Mouse (Mus musculus): Measurements from ENCODE around the gene Slc25a5.
"Not testable (repeated sequence)": the region's sequence is repeated elsewhere in the genome, so short reads cannot be mapped to it uniquely, and the experiment has no call there.

The Slc25a5 gene

DNA sequence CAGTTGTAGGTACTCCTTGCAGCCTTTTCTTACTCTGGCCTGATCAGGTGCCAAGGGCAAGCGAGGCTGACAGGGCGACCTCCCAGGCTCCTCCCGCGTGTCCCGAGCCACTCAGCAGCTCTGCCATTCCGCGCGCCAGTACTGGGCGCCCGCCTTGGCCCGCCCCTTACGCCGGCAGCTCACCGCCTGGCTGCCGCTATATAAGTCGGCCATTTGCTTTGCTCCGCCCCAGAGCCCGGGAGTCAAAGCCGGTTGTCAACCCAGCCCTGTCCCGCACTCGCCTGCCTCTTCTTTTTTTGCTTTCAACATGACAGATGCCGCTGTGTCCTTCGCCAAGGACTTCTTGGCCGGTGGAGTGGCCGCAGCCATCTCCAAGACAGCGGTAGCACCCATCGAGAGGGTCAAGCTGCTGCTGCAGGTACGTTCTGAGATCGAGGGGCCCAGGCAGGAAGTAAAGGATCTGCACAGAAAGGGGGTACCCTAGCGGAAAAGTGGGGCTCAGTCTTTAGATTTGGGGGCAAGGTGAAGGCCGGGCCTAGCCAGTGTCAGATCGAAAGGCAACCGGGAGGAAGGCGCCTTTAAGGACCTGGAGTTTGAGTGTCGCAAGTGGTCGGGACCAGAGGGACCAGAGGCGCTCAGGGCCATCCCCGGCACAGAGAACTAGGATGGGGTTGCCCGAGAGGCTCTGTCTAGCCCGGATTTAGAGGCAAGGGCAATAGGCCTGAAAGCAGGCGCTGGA lies at the start of gene Slc25a5:
Slc25a5 (plus strand) TSS at position 228 of the 739 bp plus-strand sequence.
- peak; percentile 77 to 83 for DNase-seq

DNA sequence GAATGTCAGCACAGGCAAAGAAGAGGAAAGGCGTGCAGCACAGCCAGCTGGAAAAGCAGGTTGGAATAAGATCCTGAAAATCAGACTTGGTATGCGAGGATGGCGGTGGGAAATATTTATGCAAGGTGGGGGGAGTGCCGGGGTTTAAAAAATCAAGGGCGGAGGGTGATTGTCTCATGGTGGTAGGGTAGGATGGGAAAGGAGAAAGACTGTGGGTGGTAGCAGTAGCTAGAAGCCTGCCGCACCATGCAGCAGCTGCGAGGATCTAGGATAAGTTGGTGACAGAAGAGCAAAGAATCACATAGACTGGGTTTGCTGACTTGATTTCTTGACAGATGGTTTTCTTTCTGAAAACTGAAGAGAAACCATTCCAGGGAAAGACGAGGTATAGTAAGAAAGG lies 48.7 kb upstream of the Slc25a5 start:
- no peak for DNase-seq

DNA sequence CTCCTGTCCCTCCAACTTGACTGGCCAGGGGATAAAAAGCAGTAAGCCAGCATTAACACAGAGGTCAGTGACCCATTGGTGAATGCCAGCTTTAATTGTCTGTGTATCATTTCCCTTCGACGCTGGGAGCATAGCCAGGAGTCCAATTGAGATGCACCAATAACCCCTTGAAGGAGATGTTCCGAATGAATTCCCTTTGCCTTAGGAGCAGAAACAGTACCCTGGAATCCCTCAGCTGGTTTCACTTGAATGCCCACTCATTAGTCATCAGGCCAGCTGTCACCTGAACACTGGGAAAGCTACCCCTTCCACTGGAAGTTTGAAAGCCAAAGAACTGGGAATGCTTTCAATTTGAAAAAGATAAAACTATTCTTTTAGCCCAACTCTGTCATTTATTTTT lies 46.9 kb upstream of the Slc25a5 start:
- no peak for DNase-seq

DNA sequence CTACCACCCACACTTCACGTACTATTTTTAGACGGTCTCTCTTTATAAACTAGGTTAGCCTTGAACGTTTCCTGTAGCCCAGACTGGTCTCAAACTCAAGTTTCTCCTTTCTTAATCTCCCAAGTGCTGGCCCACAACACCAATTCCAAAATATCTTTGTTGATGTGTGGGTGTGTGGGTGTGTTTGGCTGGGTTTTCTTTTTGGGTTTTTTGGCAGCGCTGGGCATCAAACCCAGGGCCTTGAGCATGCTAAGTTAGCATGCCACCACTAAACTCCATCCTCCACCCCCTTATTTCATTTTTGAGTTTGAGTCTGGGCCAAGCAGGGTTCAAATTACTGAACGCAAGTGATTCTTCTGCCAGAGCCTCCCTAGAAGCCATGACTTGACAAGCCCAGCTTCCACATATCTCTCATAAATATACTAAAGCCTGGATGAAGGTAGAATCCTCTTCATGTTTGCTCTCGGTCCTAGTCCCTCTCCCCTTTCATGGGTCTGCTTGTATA lies 46.1 kb upstream of the Slc25a5 start:
- DNase-seq: no peak

DNA sequence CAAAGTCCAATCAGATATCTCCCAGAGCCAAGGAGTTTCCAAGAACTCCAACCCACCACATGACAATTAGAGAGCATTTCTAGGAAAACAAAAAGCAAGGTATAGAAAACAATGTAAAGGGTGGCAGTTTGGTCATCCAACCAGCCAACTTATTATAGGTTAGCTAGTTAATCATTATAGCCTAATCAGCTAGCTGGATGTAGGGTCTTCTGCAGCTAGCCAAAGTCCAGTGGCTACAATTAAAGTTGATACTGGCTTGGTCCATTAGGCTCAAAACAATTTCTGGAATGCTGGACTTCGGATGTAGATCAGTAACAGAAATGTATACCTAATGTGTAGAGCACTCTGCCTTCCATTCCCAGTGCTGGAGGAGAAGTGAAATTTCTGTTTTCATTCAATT lies 44.9 kb upstream of the Slc25a5 start:
- DNase-seq: no peak

DNA sequence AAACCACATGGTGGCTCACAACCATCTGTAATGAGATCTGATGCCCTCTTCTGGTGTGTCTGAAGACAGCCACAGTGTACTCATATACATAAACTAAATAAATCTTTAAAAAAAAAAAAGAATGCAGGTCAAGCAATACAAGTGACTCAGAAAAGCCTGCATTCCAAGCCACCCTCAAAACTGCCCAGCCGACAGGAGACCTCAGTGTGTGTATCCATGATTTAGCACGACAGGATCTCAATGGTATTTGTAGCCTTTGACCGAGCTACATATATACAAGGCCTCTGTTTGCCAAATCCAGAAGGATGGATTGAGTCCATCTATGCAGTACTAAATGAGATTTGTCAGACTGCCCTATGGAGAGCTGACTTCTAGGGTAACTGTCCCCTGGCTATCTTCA lies 42.9 kb upstream of the Slc25a5 start:
- no peak for DNase-seq

DNA sequence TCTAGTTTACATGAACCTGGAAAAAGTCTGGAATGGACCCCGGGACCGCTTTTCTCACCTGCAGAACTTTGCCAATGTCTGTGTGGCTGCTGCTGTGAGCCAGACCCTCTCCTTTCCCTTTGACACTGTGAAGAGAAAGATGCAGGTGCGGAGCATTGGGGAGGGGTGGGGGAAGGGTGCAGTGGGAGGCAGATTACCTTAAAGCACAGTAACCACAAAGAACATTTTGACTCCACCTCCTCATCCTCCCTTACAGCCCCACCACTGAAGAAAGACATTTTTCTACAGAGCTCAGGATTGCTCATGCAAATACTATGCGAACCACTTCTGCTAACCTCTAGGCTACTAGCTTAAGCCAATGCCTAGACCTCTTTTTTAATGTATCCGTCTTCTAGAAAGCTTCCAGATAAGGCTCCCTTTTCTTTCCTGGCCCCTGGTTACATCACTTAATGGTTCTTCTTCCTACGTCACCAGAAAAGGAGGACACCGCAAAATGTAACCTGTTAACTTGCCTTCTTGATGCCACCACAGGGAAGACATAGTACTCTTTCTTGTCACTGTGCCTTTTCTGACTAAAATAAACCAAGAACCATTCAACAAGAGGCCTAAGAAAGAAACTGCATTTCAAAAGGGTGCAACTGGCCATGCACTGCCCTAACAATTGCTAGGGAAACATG lies 37.5 kb upstream of the Slc25a5 start:
- peak; percentile 56 to 66 for DNase-seq

DNA sequence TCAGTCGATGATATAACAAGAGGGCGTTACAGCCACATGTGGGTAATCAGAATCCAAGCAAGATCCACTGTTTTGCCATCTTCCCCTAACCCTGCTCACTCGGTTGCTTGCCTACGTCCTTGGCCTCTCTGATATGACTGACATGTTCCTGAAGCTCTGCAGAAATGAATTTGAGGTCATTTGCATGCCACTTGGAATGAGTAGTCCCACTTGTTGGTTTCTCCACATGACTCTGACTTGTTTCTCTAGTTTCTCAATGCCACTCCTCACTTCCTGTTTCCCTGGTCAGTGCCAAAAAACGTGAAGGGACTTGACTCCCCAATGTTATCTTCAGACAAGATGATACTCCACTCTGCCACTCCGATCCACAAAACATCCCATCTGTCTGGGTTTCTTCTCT lies 36.9 kb upstream of the Slc25a5 start:
- DNase-seq: no peak

DNA sequence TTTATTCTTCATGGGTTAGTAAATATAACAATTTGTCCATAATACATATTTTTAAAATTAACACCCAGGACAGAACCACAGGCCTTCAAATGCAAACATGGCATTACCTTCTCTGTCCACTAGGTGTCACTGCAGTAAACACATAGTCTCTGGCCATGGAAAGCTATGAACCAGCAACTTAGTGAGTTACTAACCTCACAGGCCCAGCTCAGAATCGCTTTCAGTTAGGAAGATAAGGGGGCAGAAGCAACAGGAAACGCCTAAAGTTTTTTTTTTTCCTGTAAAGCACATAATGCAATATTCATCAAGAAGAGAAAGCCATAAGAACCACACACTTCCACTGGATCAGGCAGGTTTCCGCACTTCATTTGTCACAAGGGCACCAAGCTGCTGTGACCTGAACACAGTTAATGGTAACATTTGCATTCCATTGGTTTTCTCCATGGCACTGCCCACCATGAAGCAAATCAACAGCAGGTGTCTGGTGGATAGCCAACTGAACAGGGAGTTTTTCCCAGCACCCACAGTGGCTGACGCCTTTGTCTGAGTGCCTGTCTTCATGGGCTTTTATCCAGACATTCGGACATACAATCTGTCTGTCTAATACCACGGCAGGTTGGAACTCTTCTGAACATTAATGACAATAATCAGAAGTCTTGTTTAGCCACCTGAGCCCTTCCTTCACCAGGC lies 34.4 kb upstream of the Slc25a5 start:
- DNase-seq: peak in 1 of 2 experiments; percentile 22

DNA sequence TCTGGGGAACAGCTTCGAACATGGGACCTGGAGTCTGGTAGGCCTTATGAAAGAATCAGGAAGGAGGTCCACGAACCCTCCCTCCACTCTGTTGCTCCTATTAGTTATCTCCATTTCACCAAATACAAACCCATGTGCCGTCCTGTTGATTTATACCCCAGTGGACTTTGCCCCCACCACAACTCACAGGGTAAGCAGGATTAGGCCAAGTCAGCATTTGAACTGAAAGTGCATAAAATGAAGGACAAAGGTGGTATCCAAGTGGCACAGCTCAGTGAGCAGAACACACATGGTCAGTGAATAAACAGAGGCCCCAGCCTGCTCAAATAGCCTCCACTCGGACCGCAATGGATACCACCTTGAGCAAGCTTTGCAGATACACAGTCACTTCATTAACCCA lies 33.2 kb upstream of the Slc25a5 start:
- no peak for DNase-seq

DNA sequence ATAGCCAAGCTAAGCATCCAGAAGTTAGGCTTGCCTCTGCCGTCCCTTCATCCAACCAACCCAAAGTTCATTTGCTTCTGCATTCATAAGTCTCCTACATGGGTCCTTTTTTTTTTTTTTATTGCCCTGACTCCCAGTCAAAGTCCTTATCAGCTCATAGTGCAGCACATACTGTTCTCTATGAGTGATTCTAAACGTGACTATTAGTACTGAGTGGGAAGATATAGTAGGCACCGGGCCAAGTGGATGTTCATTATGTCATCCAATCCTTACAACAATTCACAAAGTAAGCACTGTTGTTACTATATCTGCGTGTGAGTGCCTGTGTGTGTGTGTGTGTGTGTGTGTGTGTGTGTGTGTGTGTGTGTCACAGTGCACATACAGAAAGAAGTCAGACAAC lies 32.6 kb upstream of the Slc25a5 start:
- DNase-seq: no peak

DNA sequence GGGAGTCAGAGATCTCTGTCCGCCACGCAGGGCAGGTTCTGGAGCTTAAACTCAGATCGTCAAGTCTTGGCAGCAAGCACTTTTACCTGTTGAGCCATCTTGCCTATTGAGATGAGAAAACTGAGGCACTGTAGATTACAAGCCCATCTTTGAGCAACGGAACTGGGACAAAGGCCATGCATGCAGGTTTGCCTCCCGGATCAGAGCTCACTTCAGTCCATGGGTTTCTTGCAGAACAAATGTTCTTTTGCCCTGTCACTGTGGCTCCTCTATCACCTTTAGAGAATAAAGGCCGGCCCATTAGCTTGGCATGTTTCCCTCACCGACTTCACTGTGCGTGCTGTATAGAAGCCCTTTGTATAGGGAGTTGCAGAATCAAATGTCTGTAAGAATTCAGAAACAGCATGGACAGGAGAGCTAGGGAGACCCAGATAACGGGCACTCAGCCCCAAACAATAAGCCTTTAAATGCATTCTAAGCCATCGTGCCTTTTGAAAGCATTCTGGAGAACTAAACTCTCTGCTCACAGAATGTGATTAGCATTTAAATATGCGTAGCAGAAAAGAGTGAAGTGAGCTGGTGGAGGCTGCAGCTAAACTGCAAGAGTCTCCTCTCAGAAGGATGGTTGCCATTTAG lies 32.0 kb upstream of the Slc25a5 start:
- no peak for DNase-seq

DNA sequence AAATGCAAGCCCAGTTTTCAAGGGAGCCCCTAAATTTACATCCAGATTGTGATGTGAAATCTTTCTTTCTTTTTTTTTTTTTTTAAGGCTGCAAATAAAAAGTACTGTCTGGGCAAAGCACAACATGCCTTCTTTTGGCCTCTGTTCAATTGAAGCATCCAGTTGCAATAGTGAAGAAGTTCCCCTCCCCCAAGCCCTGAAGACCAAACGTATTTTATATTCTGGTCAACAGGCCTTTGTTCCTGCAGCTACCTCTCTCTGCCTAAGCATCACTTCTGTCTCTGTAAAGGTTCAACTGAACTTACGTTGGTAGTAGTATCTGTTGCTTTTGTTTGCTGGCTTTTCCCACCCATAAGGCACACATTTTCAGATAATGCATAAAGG lies 31.5 kb upstream of the Slc25a5 start:
- DNase-seq: no peak

DNA sequence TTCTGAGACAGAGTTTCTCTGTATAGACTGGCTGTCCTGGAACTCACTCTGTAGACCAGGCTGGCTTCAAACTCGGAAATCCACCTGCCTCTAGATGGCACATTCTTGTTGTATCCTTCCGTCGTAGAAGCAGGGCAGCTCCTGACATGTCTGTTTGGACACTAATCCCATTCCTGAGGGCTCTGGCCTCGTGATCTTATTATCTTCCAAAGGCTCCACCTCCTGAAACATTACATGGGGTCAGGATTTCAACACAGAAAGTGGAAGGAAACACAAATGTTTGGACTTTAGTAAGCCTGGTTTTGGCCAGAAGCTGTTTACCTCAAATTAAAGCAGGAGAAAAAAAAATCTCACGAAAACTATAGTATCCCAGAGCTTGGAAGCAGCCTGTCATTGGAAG lies 28.1 kb upstream of the Slc25a5 start:
- DNase-seq: no peak

DNA sequence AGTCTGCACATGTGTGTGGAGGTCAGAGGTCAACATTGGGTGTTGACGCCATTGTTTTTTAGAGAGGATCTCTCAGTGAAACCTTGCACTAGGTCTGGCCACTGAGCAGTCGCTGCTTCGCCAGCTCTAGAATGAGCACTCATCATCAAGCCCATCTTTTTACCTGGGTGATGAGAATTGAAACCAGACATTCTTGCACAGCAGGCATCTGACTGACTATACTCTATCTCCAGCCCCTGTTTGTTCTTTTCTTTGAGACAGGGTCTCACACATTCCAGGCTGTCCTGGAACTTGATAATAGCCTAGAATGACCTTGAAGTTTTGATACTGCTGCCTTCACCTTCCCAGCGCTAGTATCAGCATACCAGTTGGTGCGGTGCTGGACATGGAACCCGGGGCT lies 22.9 kb upstream of the Slc25a5 start:
- no peak for DNase-seq

DNA sequence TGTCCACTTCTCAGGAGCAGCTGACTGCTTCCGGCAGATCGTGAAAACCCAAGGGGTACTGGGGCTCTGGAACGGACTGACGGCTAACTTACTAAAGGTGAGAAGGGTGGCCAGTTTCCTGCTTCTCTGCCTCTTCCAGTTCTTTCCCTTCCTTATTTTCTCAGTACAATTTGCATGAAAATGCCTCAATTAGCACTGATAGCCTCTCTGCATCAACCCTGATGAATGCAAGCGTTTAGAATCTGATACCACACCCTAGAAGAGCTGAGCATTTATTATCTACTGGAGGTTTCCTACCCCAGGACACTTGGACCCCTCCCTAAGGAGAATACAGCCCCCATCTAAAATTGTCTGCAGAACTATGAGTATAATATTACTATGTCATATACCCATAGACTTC lies 19.9 kb upstream of the Slc25a5 start:
- no peak for DNase-seq

DNA sequence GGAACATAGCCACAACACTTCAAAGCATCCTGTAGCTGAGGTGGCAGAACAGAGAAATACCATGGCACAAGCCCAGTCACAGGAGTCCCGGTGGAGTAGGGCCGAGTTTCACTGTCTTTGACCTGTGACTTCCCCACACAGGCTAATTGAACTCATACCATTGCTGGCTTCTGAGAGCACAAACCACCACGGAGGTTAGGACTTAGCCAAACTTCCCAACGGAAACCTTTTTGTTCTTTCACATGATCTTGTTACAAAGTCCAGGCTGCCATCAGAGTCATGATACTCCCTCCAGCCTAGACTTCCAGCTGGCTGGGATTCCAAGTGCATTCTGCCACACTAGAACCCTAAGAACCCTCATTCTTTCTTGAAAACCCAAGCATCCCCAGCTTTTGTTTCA lies 17.8 kb upstream of the Slc25a5 start:
- DNase-seq: no peak

DNA sequence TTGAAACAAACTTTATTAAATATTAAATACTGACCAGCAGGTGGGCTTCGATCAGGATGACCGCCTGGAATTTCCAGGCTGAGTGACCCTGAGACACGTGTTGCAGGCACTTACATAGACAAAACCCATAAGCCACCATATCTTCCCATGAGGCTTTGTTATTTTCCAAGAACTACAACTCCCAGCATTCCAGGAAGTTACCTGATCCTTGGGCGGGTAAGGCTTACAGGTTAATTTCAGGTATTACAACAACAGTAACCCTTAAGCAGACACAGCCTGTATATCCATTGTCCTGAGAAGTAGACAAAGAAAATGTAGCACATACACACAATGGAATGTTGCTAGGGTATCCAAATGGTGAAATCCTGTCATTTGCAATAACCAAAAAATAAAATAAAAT lies 6.1 kb upstream of the Slc25a5 start:
- no peak for DNase-seq

DNA sequence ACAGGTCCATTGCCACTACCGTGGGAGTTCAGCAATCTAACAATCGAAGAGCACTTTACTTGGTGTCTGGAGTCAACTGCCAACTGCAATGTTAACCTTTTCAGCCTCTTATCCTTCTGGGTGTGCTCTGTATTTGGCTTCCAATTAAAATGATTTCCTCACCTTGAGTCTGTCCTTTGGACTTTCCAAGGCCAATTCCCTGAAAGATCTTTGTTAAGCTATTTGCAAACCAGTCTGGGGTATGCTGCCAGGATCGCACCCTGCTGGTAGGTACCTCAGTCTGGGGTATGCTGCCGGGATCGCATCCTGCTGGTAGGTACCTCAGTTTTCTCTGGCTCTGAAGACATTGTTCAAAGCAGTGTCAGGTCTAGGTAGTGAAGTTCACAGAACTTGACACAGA lies 880 bp upstream of the Slc25a5 start:
- DNase-seq: no peak

DNA sequence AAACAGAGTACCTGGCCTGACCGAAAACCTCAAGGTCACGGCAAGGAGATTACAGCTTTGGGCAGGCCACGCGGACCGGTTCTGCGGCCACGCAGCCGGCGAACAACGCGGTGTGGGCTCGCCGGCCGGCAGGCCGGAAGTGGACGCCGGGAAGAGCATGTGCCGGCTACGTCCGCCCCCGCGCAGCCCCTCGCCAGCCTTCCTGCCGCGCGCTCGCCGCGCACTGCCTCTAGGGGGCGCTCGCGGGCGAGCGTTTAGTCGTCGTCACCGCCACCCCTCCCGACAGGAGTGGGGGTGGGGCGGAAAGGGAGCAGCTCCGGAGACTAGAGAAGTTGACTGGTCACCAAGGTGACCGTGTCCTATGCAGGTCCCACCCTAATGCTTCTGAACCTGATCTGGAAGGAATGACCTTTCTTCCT lies 721 bp downstream of the Slc25a5 start:
- DNase-seq: peak; percentile 61 to 63

DNA sequence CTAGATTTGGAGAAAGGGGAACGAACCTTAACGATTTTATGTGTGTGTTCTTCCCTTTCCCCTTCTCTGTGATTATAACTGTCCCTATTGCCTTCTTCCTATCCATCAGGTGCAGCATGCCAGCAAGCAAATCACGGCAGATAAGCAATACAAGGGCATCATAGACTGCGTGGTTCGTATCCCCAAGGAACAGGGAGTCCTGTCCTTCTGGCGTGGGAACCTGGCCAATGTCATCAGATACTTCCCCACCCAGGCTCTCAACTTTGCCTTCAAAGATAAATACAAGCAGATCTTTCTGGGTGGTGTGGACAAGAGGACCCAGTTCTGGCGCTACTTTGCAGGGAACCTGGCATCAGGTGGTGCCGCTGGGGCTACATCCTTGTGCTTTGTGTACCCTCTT lies 1.3 kb downstream of the Slc25a5 start:
- not testable (repeated sequence) for DNase-seq

DNA sequence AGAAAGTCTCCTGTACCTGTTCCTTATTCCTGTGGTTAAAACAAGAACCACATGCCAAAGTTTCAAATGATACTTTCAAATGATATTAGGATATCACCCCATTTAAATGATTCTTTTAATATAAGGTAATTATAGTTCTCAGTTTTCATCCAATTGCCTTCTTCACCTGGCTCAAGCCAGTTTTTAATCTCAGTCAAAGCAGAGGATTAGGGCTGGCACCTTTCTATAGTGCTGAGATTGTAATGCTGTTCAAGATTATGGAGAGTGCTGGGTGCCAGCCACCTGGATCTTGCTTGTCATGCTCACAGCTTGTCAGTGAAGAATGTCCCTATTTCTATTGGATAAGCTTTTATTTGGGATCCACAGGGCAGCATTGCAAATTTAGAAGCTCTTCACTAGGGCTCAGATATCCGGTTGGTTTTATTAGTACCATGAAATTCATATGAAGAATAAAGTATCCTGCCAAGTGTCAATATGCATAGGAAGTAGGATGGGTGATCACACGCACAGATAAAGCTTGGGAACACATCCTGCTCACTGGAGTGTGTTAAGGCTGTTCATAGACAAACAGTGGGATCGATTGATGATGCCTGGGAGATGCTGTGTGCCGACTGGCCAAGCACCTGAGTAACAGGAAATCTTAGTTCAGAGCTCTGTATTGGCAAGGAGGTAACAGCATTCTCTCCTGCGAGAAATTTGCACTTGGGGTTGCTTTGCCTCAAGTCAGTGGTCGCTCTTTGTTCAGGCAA lies 3.9 kb downstream of the Slc25a5 start:
- no peak for DNase-seq

DNA sequence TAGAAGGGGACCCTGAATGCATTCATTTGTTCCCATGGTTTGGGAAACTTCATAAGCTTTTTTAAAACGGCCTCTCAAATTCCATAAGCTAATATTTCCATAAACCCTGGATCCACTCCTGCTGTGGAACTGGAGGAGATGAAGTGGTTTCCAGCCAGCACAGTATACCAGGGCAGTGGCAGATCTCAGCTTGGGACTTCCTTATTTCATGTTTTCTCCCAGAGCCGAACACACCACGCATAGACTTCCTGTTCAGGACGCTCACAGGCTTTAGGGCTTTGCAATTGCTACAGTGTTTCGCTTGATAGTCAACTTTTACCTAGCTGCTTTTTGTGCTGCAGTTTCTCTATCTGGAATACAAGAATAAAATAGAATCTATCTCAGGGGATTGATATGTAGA lies 7.7 kb downstream of the Slc25a5 start:
- DNase-seq: no peak

Measured in thymus, adult 18-20 months (tissue).